Mouse (Mus musculus): Measurements from ENCODE around the gene Ormdl3. TPM values are rescaled to one million over a fixed set of nuclear protein-coding genes. Genes with fewer than 3 reads are reported as not detected.

The Ormdl3 gene
- polyA plus RNA-seq, 1 experiment from 2014 or later: 94.8 TPM

- DNase-seq (ENCODE audit: low read depth, low spot score): no peak
- in situ Hi-C loops (cut with MboI; ENCODE audit: low pct_unique_long_range_greater_than_20kb): loop anchor here (5.0 kb wide), 1 partner anchor 33 kb away; no protein-coding TSS in a partner anchor
- ChIA-PET POLR2A (no interaction called here), CTCF (no interaction called here)
- no peak for ATAC-seq
- peak; percentile 36 for TF ChIP-seq CTCF (IDR thresholded peaks at IDR 0.05)
- H3K27me3 ChIP-seq: peaks cover 31% of the 10 kb centered on the region
Measured at GRCm38 (mm10) chr11:98603953-98604352, 16.8 kb upstream of the Ormdl3 start.

- peaks cover 37% of the 10 kb centered on the region for H3K27me3 ChIP-seq
- DNase-seq (ENCODE audit: low read depth, low spot score): no peak
- ChIA-PET POLR2A (no interaction called here), CTCF (no interaction called here)
- in situ Hi-C loops (cut with MboI; ENCODE audit: low pct_unique_long_range_greater_than_20kb): loop anchor here (5.0 kb wide), 1 partner anchor 35 kb away; no protein-coding TSS in a partner anchor
- no peak for TF ChIP-seq CTCF (IDR thresholded peaks at IDR 0.05)
- no peak for ATAC-seq
Measured at GRCm38 (mm10) chr11:98602090-98602690, 15.0 kb upstream of the Ormdl3 start.

- POLR2A ChIA-PET: no interaction called here
- DNase-seq (ENCODE audit: low read depth, low spot score) (no peak), ATAC-seq (no peak)
- in situ Hi-C loops (cut with MboI; ENCODE audit: low pct_unique_long_range_greater_than_20kb): no loop called here
- no peak for TF ChIP-seq CTCF (IDR thresholded peaks at IDR 0.05)
- CTCF ChIA-PET: interaction anchor here (2.1 kb wide), 1 partner anchor 47 kb away, joined by 5 read pairs; no protein-coding TSS in a partner anchor
- H3K27me3 ChIP-seq: peaks cover 33% of the 10 kb centered on the region
Measured at GRCm38 (mm10) chr11:98599291-98599690, 12.1 kb upstream of the Ormdl3 start.

- ChIA-PET CTCF (interaction anchor here (2.1 kb wide), 1 partner anchor 47 kb away, joined by 5 read pairs; no protein-coding TSS in a partner anchor), POLR2A (no interaction called here)
- no peak for TF ChIP-seq CTCF (IDR thresholded peaks at IDR 0.05)
- DNase-seq (ENCODE audit: low read depth, low spot score): no peak
- no peak for ATAC-seq
- peaks cover 30% of the 10 kb centered on the region for H3K27me3 ChIP-seq
- in situ Hi-C loops (cut with MboI; ENCODE audit: low pct_unique_long_range_greater_than_20kb): no loop called here
Measured at GRCm38 (mm10) chr11:98598851-98599290, 11.7 kb upstream of the Ormdl3 start.

- ChIA-PET CTCF (interaction anchor here (1.3 to 2.0 kb wide), 3 partner anchors 8 to 43 kb away, joined by 3 to 10 read pairs (median 6); no protein-coding TSS in a partner anchor), POLR2A (no interaction called here)
- H3K27me3 ChIP-seq: peaks cover 30% of the 10 kb centered on the region
Measured at GRCm38 (mm10) chr11:98597991-98598390, 10.8 kb upstream of the Ormdl3 start, which contains the start of gene Lrrc3c. Gene Lrrc3c, plus strand, starts transcription at chr11:98598291.

GRCm38 (mm10) chr11:98597363-98597762 lies 10.2 kb upstream of the Ormdl3 start:
- DNase-seq (ENCODE audit: low read depth, low spot score) (no peak), ATAC-seq (no peak)
- peaks cover 28% of the 10 kb centered on the region for H3K27me3 ChIP-seq
- TF ChIP-seq CTCF (IDR thresholded peaks at IDR 0.05): peak; percentile 87
- ChIA-PET CTCF (interaction anchor here (1.0 to 2.0 kb wide), 4 partner anchors 9 to 43 kb away, joined by 3 to 10 read pairs (median 4); partner anchors contain the start of gene Ormdl3), POLR2A (no interaction called here)
- in situ Hi-C loops (cut with MboI; ENCODE audit: low pct_unique_long_range_greater_than_20kb): no loop called here

More at GRCm38 (mm10) chr11:98597991-98598390, 10.8 kb upstream of the Ormdl3 start, which contains the start of gene Lrrc3c:
- TF ChIP-seq CTCF (IDR thresholded peaks at IDR 0.05): no peak
- no peak for ATAC-seq
- in situ Hi-C loops (cut with MboI; ENCODE audit: low pct_unique_long_range_greater_than_20kb): no loop called here
- no peak for DNase-seq (ENCODE audit: low read depth, low spot score)

GRCm38 (mm10) chr11:98595955-98596354 lies 8.8 kb upstream of the Ormdl3 start:
- TF ChIP-seq CTCF (IDR thresholded peaks at IDR 0.05): no peak
- in situ Hi-C loops (cut with MboI; ENCODE audit: low pct_unique_long_range_greater_than_20kb): no loop called here
- ATAC-seq: no peak
- ChIA-PET POLR2A (no interaction called here), CTCF (interaction anchor here (2.0 kb wide), 1 partner anchor 10 kb away, joined by 6 read pairs; no protein-coding TSS in a partner anchor)
- H3K27me3 ChIP-seq: peaks cover 31% of the 10 kb centered on the region
- DNase-seq (ENCODE audit: low read depth, low spot score): no peak

- CTCF ChIA-PET: no interaction called here
- POLR2A ChIA-PET: no interaction called here
- in situ Hi-C loops (cut with MboI; ENCODE audit: low pct_unique_long_range_greater_than_20kb): no loop called here
- ATAC-seq (no peak), DNase-seq (ENCODE audit: low read depth, low spot score) (no peak)
- H3K27me3 ChIP-seq: peaks cover 35% of the 10 kb centered on the region
- TF ChIP-seq CTCF (IDR thresholded peaks at IDR 0.05): no peak
Measured at GRCm38 (mm10) chr11:98595473-98595872, 8.3 kb upstream of the Ormdl3 start.

GRCm38 (mm10) chr11:98595021-98595420 lies 7.9 kb upstream of the Ormdl3 start:
- DNase-seq (ENCODE audit: low read depth, low spot score): no peak
- no peak for TF ChIP-seq CTCF (IDR thresholded peaks at IDR 0.05)
- H3K27me3 ChIP-seq: peaks cover 36% of the 10 kb centered on the region
- no peak for ATAC-seq
- in situ Hi-C loops (cut with MboI; ENCODE audit: low pct_unique_long_range_greater_than_20kb): no loop called here
- ChIA-PET CTCF (no interaction called here), POLR2A (no interaction called here)

- ChIA-PET POLR2A (no interaction called here), CTCF (no interaction called here)
- ATAC-seq: no peak
- TF ChIP-seq CTCF (IDR thresholded peaks at IDR 0.05): no peak
- in situ Hi-C loops (cut with MboI; ENCODE audit: low pct_unique_long_range_greater_than_20kb): no loop called here
- DNase-seq (ENCODE audit: low read depth, low spot score): no peak
- H3K27me3 ChIP-seq: peaks cover 18% of the 10 kb centered on the region
Measured at GRCm38 (mm10) chr11:98590548-98591445, 3.6 kb upstream of the Ormdl3 start.

Measured in Patski (cell line).